Mouse (Mus musculus) mouse embryonic stem cell (cell line): ENCODE results near the gene Tacc2.

ENCODE experiments used
- in situ Hi-C, 2 experiments: fragments of 300-500 bp; cut with MboI; formaldehyde crosslinking; loops; 1 replicate in 1 of 2; 3 replicates in 1 of 2; pipeline ENCODE4 v1.14.3; 2019 to 2020; ENCODE audit warnings: low sequenced_read_pairs in 2 of 2, low pct_unique_long_range_greater_than_20kb in 1 of 2, mixed read lengths in 1 of 2; ENCODE audit not compliant: unreplicated experiment in 1 of 2

Tacc2 gene

GRCm38 (mm10) chr7:130731792-130732191 lies 154.6 kb downstream of the Tacc2 start:
- in situ Hi-C loops: no loop called here

- in situ Hi-C loops: no loop called here
Measured at GRCm38 (mm10) chr7:130732908-130733307, 155.7 kb downstream of the Tacc2 start.

GRCm38 (mm10) chr7:130733423-130733822 lies 156.2 kb downstream of the Tacc2 start:
- in situ Hi-C loops: no loop called here

- in situ Hi-C loops: no loop called here
Measured at GRCm38 (mm10) chr7:130734195-130734787, 157.1 kb downstream of the Tacc2 start.

GRCm38 (mm10) chr7:130741099-130741498 lies 163.9 kb downstream of the Tacc2 start:
- in situ Hi-C loops: no loop called here

- in situ Hi-C loops: no loop called here
Measured at GRCm38 (mm10) chr7:130743239-130744025, 166.2 kb downstream of the Tacc2 start.

- in situ Hi-C loops: no loop called here
Measured at GRCm38 (mm10) chr7:130749165-130749564, 171.9 kb downstream of the Tacc2 start.

- in situ Hi-C loops: no loop called here
Measured at GRCm38 (mm10) chr7:130750752-130751490, 173.7 kb downstream of the Tacc2 start.

- in situ Hi-C loops: no loop called here
Measured at GRCm38 (mm10) chr7:130751678-130752077, 174.4 kb downstream of the Tacc2 start.

GRCm38 (mm10) chr7:130754790-130755189 lies 177.6 kb downstream of the Tacc2 start:
- in situ Hi-C loops: no loop called here

GRCm38 (mm10) chr7:130756343-130756835 lies 179.2 kb downstream of the Tacc2 start:
- in situ Hi-C loops: no loop called here

- in situ Hi-C loops: no loop called here
Measured at GRCm38 (mm10) chr7:130757326-130757865, 180.2 kb downstream of the Tacc2 start.

GRCm38 (mm10) chr7:130762071-130762897 lies 185.0 kb downstream of the Tacc2 start:
- in situ Hi-C loops: no loop called here

- in situ Hi-C loops: no loop called here
Measured at GRCm38 (mm10) chr7:130764160-130764559, 186.9 kb downstream of the Tacc2 start.

- in situ Hi-C loops: no loop called here
Measured at GRCm38 (mm10) chr7:130766411-130767170, 189.4 kb downstream of the Tacc2 start.

GRCm38 (mm10) chr7:130768151-130768550 lies 190.9 kb downstream of the Tacc2 start:
- in situ Hi-C loops: no loop called here

- in situ Hi-C loops: loop anchor here (10.0 kb wide), 1 partner anchor 144 kb away; no protein-coding TSS in a partner anchor
Measured at GRCm38 (mm10) chr7:130770707-130771106, 193.5 kb downstream of the Tacc2 start.
